Mouse (Mus musculus) heart, postnatal 0 days (tissue): Measurements from ENCODE around the gene Cwc25. TPM values are rescaled to one million over a fixed set of nuclear protein-coding genes. Genes with fewer than 3 reads are reported as not detected.

ENCODE experiments used
- ATAC-seq: fragments of 200-750 bp; cut with Nextera tagmentation; 2 replicates; pipeline ENCODE4 v1.8.0; 2017; ENCODE audit warnings: low read depth, moderate number of reproducible peaks, moderate library complexity; ENCODE audit not compliant: insufficient read depth
- DNase-seq: peaks from one replicate; pipeline ENCODE4 v3.0.0-alpha.2; 2016; ENCODE audit warnings: low spot score
- H3K27ac ChIP-seq: fragments of 300-500 bp; sonication (generic); 2 replicates; pipeline ENCODE4 v1.5.1; 2014; ENCODE audit warnings: low read depth, mild to moderate bottlenecking
- H3K27me3 ChIP-seq: fragments of 300-500 bp; sonication (generic); 2 replicates; pipeline ENCODE4 v1.6.1; 2014; ENCODE audit warnings: low read length, mixed read lengths; ENCODE audit not compliant: control insufficient read depth, insufficient read depth
- H3K36me3 ChIP-seq: fragments of 300-500 bp; sonication (generic); replicated peaks from 2 replicates; pipeline ENCODE4 v1.6.1; 2014; ENCODE audit warnings: low read length, mixed read lengths; ENCODE audit not compliant: control insufficient read depth, insufficient read depth
- H3K4me1 ChIP-seq: fragments of 300-500 bp; sonication (generic); 2 replicates; pipeline ENCODE4 v1.6.1; 2014; ENCODE audit warnings: antibody characterized with exemption; ENCODE audit not compliant: control insufficient read depth, insufficient read depth
- H3K4me2 ChIP-seq: fragments of 300-500 bp; sonication (generic); 2 replicates; pipeline ENCODE4 v1.6.1; 2014; ENCODE audit warnings: low read depth, mild to moderate bottlenecking, low read length, moderate library complexity
- H3K4me3 ChIP-seq: fragments of 300-500 bp; sonication (generic); 2 replicates; pipeline ENCODE4 v1.5.1; 2014; ENCODE audit warnings: low read depth, low read length
- H3K9ac ChIP-seq: fragments of 300-500 bp; sonication (generic); replicated peaks from 2 replicates; pipeline ENCODE4 v1.6.1; 2014; ENCODE audit warnings: low read depth, low read length, mixed read lengths
- H3K9me3 ChIP-seq: fragments of 300-500 bp; sonication (generic); replicated peaks from 2 replicates; pipeline ENCODE4 v1.6.1; 2016; ENCODE audit warnings: low read length; ENCODE audit not compliant: control insufficient read depth
- CTCF ChIP-seq: IDR thresholded peaks from 2 replicates; pipeline ENCODE4 v1.5.1; 2016; ENCODE audit warnings: antibody characterized with exemption, control low read depth, low read depth
- EP300 ChIP-seq: IDR thresholded peaks from 2 replicates; pipeline ENCODE4 v1.6.1; 2016; ENCODE audit warnings: antibody characterized with exemption, low read depth
- WGBS: fragments of 180-500 bp; shearing (Covaris S2); extraction: QIAGEN DNeasy Blood & Tissue Kit; methylation state at CpG from one replicate; pipeline ENCODE4 v1.1.7; 2014; 5-methylcytosine and 5-hydroxymethylcytosine counted together
- polyA plus RNA-seq: library from polyadenylated mRNA; unstranded; fragments of >200 nt; fragmentation: Nextera tagmentation; extraction: Ambion mirVana; gene quantifications from 2 replicates; pipeline ENCODE4 v1.2.1, GENCODE M21; 2015
- total RNA-seq: library from RNA; depleted of rRNA; stranded (reverse); fragments of >200 nt; gene quantifications from 2 replicates; pipeline ENCODE4 v1.2.3, GENCODE M21; 2014; ENCODE audit warnings: low replicate concordance

The Cwc25 gene
- total and polyA plus RNA-seq, 2 experiments from 2014 or later: 3.2 to 8.2 TPM

- peak; percentile 96 for ATAC-seq
- WGBS: under 1% methylated on average over 63 of the region's 67 CpGs
- peak within 1 kb of the TSS; percentile 88 for H3K9ac ChIP-seq
- no peaks in the 10 kb centered on the region for H3K9me3 ChIP-seq
- TF ChIP-seq CTCF (no peak), EP300 (peak; percentile 87)
- H3K27ac ChIP-seq: peak within 1 kb of the TSS; percentile 92
- peaks cover 38% of the 10 kb centered on the region for H3K36me3 ChIP-seq
- H3K4me3 ChIP-seq: peak within 1 kb of the TSS; percentile 81
- H3K4me2 ChIP-seq: peak within 1 kb of the TSS; percentile 74
- H3K4me1 ChIP-seq: peaks cover 4% of the 10 kb centered on the region; the same call in 1 of the 2 replicates
- DNase-seq: peak; percentile 98
- H3K27me3 ChIP-seq: no peaks in the 10 kb centered on the region
Measured at GRCm38 (mm10) chr11:97781832-97782563, 15.6 kb upstream of the Cwc25 start, which contains the start of gene Rpl23. TSS of gene Rpl23 (minus strand) at chr11:97782437.

- WGBS: 2% methylated on average over 11 of the region's 11 CpGs
- peaks cover 4% of the 10 kb centered on the region; the same call in 1 of the 2 replicates for H3K4me1 ChIP-seq
- ATAC-seq: no peak
- H3K27me3 ChIP-seq: no peaks in the 10 kb centered on the region
- H3K9ac ChIP-seq: peak overlapping the region; percentile 88
- peak overlapping the region; percentile 74 for H3K4me2 ChIP-seq
- peak overlapping the region; percentile 81 for H3K4me3 ChIP-seq
- H3K27ac ChIP-seq: peak overlapping the region; percentile 92
- no peak for TF ChIP-seq EP300
- no peak for TF ChIP-seq CTCF
- DNase-seq: no peak
- H3K36me3 ChIP-seq: peaks cover 43% of the 10 kb centered on the region
- no peaks in the 10 kb centered on the region for H3K9me3 ChIP-seq
Measured at GRCm38 (mm10) chr11:97781478-97781831, 15.1 kb upstream of the Cwc25 start.

GRCm38 (mm10) chr11:97779968-97780701 is 13.8 kb upstream of the Cwc25 start:
- no peak overlapping the region for H3K4me3 ChIP-seq
- no peak for TF ChIP-seq CTCF
- no peak for TF ChIP-seq EP300
- H3K4me1 ChIP-seq: peaks cover 4% of the 10 kb centered on the region; the same call in 1 of the 2 replicates
- peaks cover 43% of the 10 kb centered on the region for H3K36me3 ChIP-seq
- WGBS: 48% methylated on average over 2 of the region's 2 CpGs
- H3K9ac ChIP-seq: peak overlapping the region; percentile 88; the same call in 1 of the 2 replicates
- no peaks in the 10 kb centered on the region for H3K9me3 ChIP-seq
- ATAC-seq: no peak
- no peaks in the 10 kb centered on the region for H3K27me3 ChIP-seq
- H3K27ac ChIP-seq: no peak overlapping the region
- DNase-seq: no peak
- H3K4me2 ChIP-seq: peak overlapping the region; percentile 74; the same call in 1 of the 2 replicates

GRCm38 (mm10) chr11:97778918-97779317 is 12.6 kb upstream of the Cwc25 start:
- no peak overlapping the region for H3K27ac ChIP-seq
- DNase-seq (no peak), ATAC-seq (no peak)
- peaks cover 4% of the 10 kb centered on the region; the same call in 1 of the 2 replicates for H3K4me1 ChIP-seq
- peaks cover 43% of the 10 kb centered on the region for H3K36me3 ChIP-seq
- H3K27me3 ChIP-seq: no peaks in the 10 kb centered on the region
- H3K4me2 ChIP-seq: no peak overlapping the region
- WGBS: 79% methylated on average over 1 of the region's 1 CpGs
- no peak overlapping the region for H3K9ac ChIP-seq
- no peak overlapping the region for H3K4me3 ChIP-seq
- TF ChIP-seq EP300 (no peak), CTCF (no peak)
- no peaks in the 10 kb centered on the region for H3K9me3 ChIP-seq

GRCm38 (mm10) chr11:97777129-97777529 is 10.8 kb upstream of the Cwc25 start:
- Histone ChIP-seq H3K9ac (no peak overlapping the region), H3K27me3 (no peaks in the 10 kb centered on the region), H3K4me3 (no peak overlapping the region), H3K4me1 (peaks cover 4% of the 10 kb centered on the region; the same call in 1 of the 2 replicates), H3K27ac (no peak overlapping the region), H3K9me3 (no peaks in the 10 kb centered on the region), H3K4me2 (no peak overlapping the region), H3K36me3 (peaks cover 43% of the 10 kb centered on the region)
- ATAC-seq: 0 out of 2 replicates have a peak, but pooled peaks have one; percentile 18
- no peak for TF ChIP-seq EP300
- peak; percentile 18; the same call in 1 of the 2 replicates for TF ChIP-seq CTCF
- WGBS: 44% methylated on average over 2 of the region's 2 CpGs
- no peak for DNase-seq
